Comparison of ENCODE assay signal across 16 mouse cellular contexts in genomic region chr1:192266956-192267355, GRCm38 (mm10).
A peak's percentile ranks its signal among the peaks of the same experiment; 100 is the strongest.
DNase-seq lines count a peak whose midpoint lies in the region; ATAC-seq lines count a peak whose summit lies in the region.
"Had no signal": no experiment of that assay in that cellular context is flagged by ENCODE, and none has a peak within 500 bp of the region (broad histone marks: within the 10 kb centered on the region; RNA-seq: fewer than 3 reads in every experiment).

No protein-coding gene starts in this region.

- no peak overlapping the region for H3K4me3 ChIP-seq in hindbrain, embryonic 12.5 days
- no peak overlapping the region for H3K4me3 ChIP-seq in midbrain, embryonic 14.5 days (replicated peaks; ENCODE audit: low read depth, low read length)
- H3K4me3 ChIP-seq: neural tube, embryonic 12.5 days had no signal

- no peaks in the 10 kb centered on the region for H3K4me1 ChIP-seq in hindbrain, embryonic 12.5 days
- no peaks in the 10 kb centered on the region for H3K4me1 ChIP-seq in midbrain, embryonic 14.5 days (ENCODE audit: control insufficient read depth, insufficient read depth, low read length)
- H3K4me1 ChIP-seq: neural tube, embryonic 12.5 days had no signal

- no peak overlapping the region for H3K9ac ChIP-seq in hindbrain, embryonic 12.5 days
- H3K9ac ChIP-seq in midbrain, embryonic 14.5 days (replicated peaks; ENCODE audit: low read length): no peak overlapping the region
- H3K9ac ChIP-seq: neural tube, embryonic 12.5 days had no signal

- H3K27ac ChIP-seq in hindbrain, embryonic 12.5 days: no peak overlapping the region
- H3K27ac ChIP-seq in midbrain, embryonic 14.5 days (replicated peaks; ENCODE audit: low read depth, low read length): no peak overlapping the region
- H3K27ac ChIP-seq: kidney, postnatal 0 days; neural tube, embryonic 12.5 days had no signal

- H3K4me2 ChIP-seq in hindbrain, embryonic 12.5 days (replicated peaks): no peak overlapping the region
- H3K4me2 ChIP-seq in midbrain, embryonic 14.5 days (ENCODE audit: low read length): no peak overlapping the region
- H3K4me2 ChIP-seq: neural tube, embryonic 12.5 days had no signal

- no peaks in the 10 kb centered on the region for H3K9me3 ChIP-seq in hindbrain, embryonic 12.5 days (replicated peaks)
- H3K9me3 ChIP-seq in midbrain, embryonic 14.5 days (ENCODE audit: control insufficient read depth, low read length): no peaks in the 10 kb centered on the region
- H3K9me3 ChIP-seq: neural tube, embryonic 12.5 days had no signal

- ATAC-seq in hindbrain, embryonic 12.5 days (ENCODE audit: low FRiP score): no peak
- no peak for ATAC-seq in midbrain, embryonic 14.5 days (ENCODE audit: low FRiP score, low TSS enrichment)
- ATAC-seq: midbrain, embryonic 16.5 days had no signal

- no peaks in the 10 kb centered on the region for H3K27me3 ChIP-seq in hindbrain, embryonic 12.5 days
- H3K27me3 ChIP-seq in midbrain, embryonic 14.5 days (ENCODE audit: control insufficient read depth, insufficient read depth, low read length): no peaks in the 10 kb centered on the region
- H3K27me3 ChIP-seq: neural tube, embryonic 12.5 days had no signal

- peak; percentile 22 for DNase-seq in 3134 (ENCODE audit: extremely low read depth, insufficient read length, low spot score)
- peak; percentile 5 for DNase-seq in 416B (ENCODE audit: low read depth)
- peak; percentile 46 to 50 for DNase-seq in frontal cortex, postnatal 14 days (ENCODE audit: low spot score in 2 of 2)
- peak; percentile 66 to 93 for DNase-seq in left cerebral cortex, postnatal 25 days (ENCODE audit: low spot score in 2 of 2)
- no peak for DNase-seq in urinary bladder, postnatal 14 days (ENCODE audit: low spot score)
- DNase-seq in midbrain, embryonic 14.5 days: no peak
- DNase-seq: adrenal gland, adult 8-10 months; cerebellum, postnatal 10 days; heart, adult 18-20 months; lung, adult 18-20 months; lung, postnatal 4 days; retina, postnatal 1 day had no signal

- no peaks in the 10 kb centered on the region for H3K36me3 ChIP-seq in hindbrain, embryonic 12.5 days
- no peaks in the 10 kb centered on the region for H3K36me3 ChIP-seq in midbrain, embryonic 14.5 days (ENCODE audit: control insufficient read depth, insufficient read depth, low read length)
- H3K36me3 ChIP-seq: neural tube, embryonic 12.5 days had no signal

- whole genome bisulfite sequencing in hindbrain, embryonic 12.5 days: 92% methylated on average over 6 of the region's 6 CpGs
- WGBS in midbrain, embryonic 14.5 days: 97% methylated on average over 6 of the region's 6 CpGs

- intact Hi-C loops in left cerebral cortex, postnatal 25 days (cut with DNase I): loop anchor here (5.0 kb wide), 2 partner anchors 90 to 320 kb away; no protein-coding TSS in a partner anchor

Comparison
In these comparisons a context has a peak if more than half of its experiments do, and no peak if none do; other contexts are left out.
1. DNase-seq: peak in 3134 (single experiment), 416B (single experiment), frontal cortex, postnatal 14 days (2 of 2) and left cerebral cortex, postnatal 25 days (2 of 2); none in urinary bladder, postnatal 14 days (single experiment) and midbrain, embryonic 14.5 days (single experiment).